Comparison of ENCODE assay signal across 29 mouse cellular contexts in genomic region chr7:51742720-51743119, GRCm38 (mm10).
DNase-seq lines count a peak whose midpoint lies in the region; ATAC-seq and TF ChIP-seq lines count a peak whose summit lies in the region.
"Had no signal": no experiment of that assay in that cellular context is flagged by ENCODE, and none has a peak within 500 bp of the region (broad histone marks: within the 10 kb centered on the region; RNA-seq: fewer than 3 reads in every experiment).

No protein-coding gene starts in this region.

- H3K4me1 ChIP-seq in hindbrain, embryonic 14.5 days (replicated peaks; ENCODE audit: control insufficient read depth, insufficient read depth, low read length) = peaks cover 16% of the 10 kb centered on the region; the same call in 1 of the 2 replicates
- H3K4me1 ChIP-seq in hindbrain, embryonic 12.5 days = peaks cover 6% of the 10 kb centered on the region; the same call in 1 of the 2 replicates
- H3K4me1 ChIP-seq in midbrain, embryonic 14.5 days (ENCODE audit: control insufficient read depth, insufficient read depth, low read length) = peaks cover 21% of the 10 kb centered on the region
- H3K4me1 ChIP-seq in neural tube, embryonic 13.5 days (replicated peaks) = peaks cover 26% of the 10 kb centered on the region
- H3K4me1 ChIP-seq: embryonic facial prominence, embryonic 13.5 days; heart, embryonic 12.5 days; intestine, embryonic 15.5 days; liver, embryonic 12.5 days had no signal

- no peak for DNase-seq in hindbrain, embryonic 14.5 days (ENCODE audit: low spot score)
- peak; percentile 36 for DNase-seq in brain, embryonic 14.5 days (ENCODE audit: low read depth)
- DNase-seq in midbrain, embryonic 14.5 days = peak; percentile 39
- DNase-seq in lung, postnatal 14 days = no peak
- no peak for DNase-seq in right cerebral cortex, adult 18-20 months
- DNase-seq: adrenal gland, postnatal 10 days; cerebellum, adult 11 months; cerebellum, postnatal 10 days; gastrocnemius, adult 2 months; gastrocnemius, postnatal 36 days; heart, adult 18-20 months; heart, postnatal 4 days; kidney, adult 2 months; kidney, postnatal 36 days; liver, postnatal 0 days; thymus, postnatal 4 days had no signal

- no peaks in the 10 kb centered on the region for H3K9me3 ChIP-seq in hindbrain, embryonic 14.5 days (ENCODE audit: control insufficient read depth, low read length)
- H3K9me3 ChIP-seq in hindbrain, embryonic 12.5 days (replicated peaks) = no peaks in the 10 kb centered on the region
- H3K9me3 ChIP-seq in midbrain, embryonic 14.5 days (ENCODE audit: control insufficient read depth, low read length) = no peaks in the 10 kb centered on the region
- H3K9me3 ChIP-seq in neural tube, embryonic 13.5 days = no peaks in the 10 kb centered on the region
- H3K9me3 ChIP-seq: embryonic facial prominence, embryonic 13.5 days; G1E; heart, embryonic 12.5 days; intestine, embryonic 15.5 days; limb, embryonic 13.5 days; liver, embryonic 12.5 days had no signal

- WGBS in hindbrain, embryonic 14.5 days = 69% methylated on average over 2 of the region's 2 CpGs
- 83% methylated on average over 2 of the region's 2 CpGs for WGBS in hindbrain, embryonic 12.5 days
- WGBS in midbrain, embryonic 14.5 days = 67% methylated on average over 2 of the region's 2 CpGs
- WGBS in neural tube, embryonic 13.5 days = 54% methylated on average over 2 of the region's 2 CpGs

- no peaks in the 10 kb centered on the region for H3K27me3 ChIP-seq in hindbrain, embryonic 14.5 days (ENCODE audit: control insufficient read depth, insufficient read depth, low read length)
- H3K27me3 ChIP-seq in hindbrain, embryonic 12.5 days = no peaks in the 10 kb centered on the region
- H3K27me3 ChIP-seq in midbrain, embryonic 14.5 days (ENCODE audit: control insufficient read depth, insufficient read depth, low read length) = no peaks in the 10 kb centered on the region
- no peaks in the 10 kb centered on the region for H3K27me3 ChIP-seq in neural tube, embryonic 13.5 days
- H3K27me3 ChIP-seq: embryonic facial prominence, embryonic 13.5 days; heart, embryonic 12.5 days; intestine, embryonic 15.5 days; limb, embryonic 13.5 days; liver, embryonic 12.5 days had no signal

- TF ChIP-seq CTCF in brain, embryonic 14.5 days (IDR thresholded peaks at IDR 0.05; ENCODE audit: borderline replicate concordance, extremely low read depth, insufficient read depth, insufficient read length) = no peak

- ATAC-seq in hindbrain, embryonic 14.5 days (ENCODE audit: low FRiP score) = no peak
- no peak for ATAC-seq in hindbrain, embryonic 12.5 days (ENCODE audit: low FRiP score)
- no peak for ATAC-seq in midbrain, embryonic 14.5 days (ENCODE audit: low FRiP score, low TSS enrichment)
- peak; percentile 85 for ATAC-seq in neural tube, embryonic 13.5 days (ENCODE audit: low read depth)
- ATAC-seq: forebrain, embryonic 16.5 days; intestine, embryonic 15.5 days; liver, embryonic 12.5 days; liver, postnatal 0 days had no signal

- no peak overlapping the region for H3K4me3 ChIP-seq in hindbrain, embryonic 14.5 days (replicated peaks; ENCODE audit: low read length)
- no peak overlapping the region for H3K4me3 ChIP-seq in hindbrain, embryonic 12.5 days
- no peak overlapping the region for H3K4me3 ChIP-seq in midbrain, embryonic 14.5 days (replicated peaks; ENCODE audit: low read depth, low read length)
- no peak overlapping the region for H3K4me3 ChIP-seq in neural tube, embryonic 13.5 days
- H3K4me3 ChIP-seq: embryonic facial prominence, embryonic 13.5 days; erythroblast, embryonic 14.5 days; gastrocnemius, adult 2 months; heart, embryonic 12.5 days; intestine, embryonic 15.5 days; layer of hippocampus, adult 2 months; left cerebral cortex, adult 2 months; limb, embryonic 13.5 days; liver, embryonic 12.5 days had no signal

- H3K36me3 ChIP-seq in hindbrain, embryonic 14.5 days (replicated peaks; ENCODE audit: control insufficient read depth, insufficient read depth) = no peaks in the 10 kb centered on the region
- H3K36me3 ChIP-seq in hindbrain, embryonic 12.5 days = no peaks in the 10 kb centered on the region
- H3K36me3 ChIP-seq in midbrain, embryonic 14.5 days (ENCODE audit: control insufficient read depth, insufficient read depth, low read length) = no peaks in the 10 kb centered on the region
- H3K36me3 ChIP-seq in neural tube, embryonic 13.5 days = no peaks in the 10 kb centered on the region
- H3K36me3 ChIP-seq: embryonic facial prominence, embryonic 13.5 days; G1E; heart, embryonic 12.5 days; intestine, embryonic 15.5 days; limb, embryonic 13.5 days; liver, embryonic 12.5 days had no signal

- peak overlapping the region; percentile 77 for H3K27ac ChIP-seq in hindbrain, embryonic 14.5 days
- no peak overlapping the region for H3K27ac ChIP-seq in hindbrain, embryonic 12.5 days
- H3K27ac ChIP-seq in midbrain, embryonic 14.5 days (replicated peaks; ENCODE audit: low read depth, low read length) = peak overlapping the region; percentile 70
- H3K27ac ChIP-seq in neural tube, embryonic 13.5 days (replicated peaks) = peak overlapping the region; percentile 87
- H3K27ac ChIP-seq: embryonic facial prominence, embryonic 13.5 days; gastrocnemius, adult 2 months; intestine, embryonic 15.5 days; layer of hippocampus, adult 2 months; left cerebral cortex, adult 2 months; limb, embryonic 13.5 days; liver, embryonic 12.5 days; macrophage had no signal

- TF ChIP-seq POLR2A in brain, embryonic 14.5 days (IDR thresholded peaks at IDR 0.05; ENCODE audit: borderline replicate concordance, extremely low read depth, insufficient read depth, insufficient read length, poor library complexity, severe bottlenecking) = no peak

- H3K9ac ChIP-seq in hindbrain, embryonic 14.5 days = no peak overlapping the region
- no peak overlapping the region for H3K9ac ChIP-seq in hindbrain, embryonic 12.5 days
- H3K9ac ChIP-seq in midbrain, embryonic 14.5 days (replicated peaks; ENCODE audit: low read length) = no peak overlapping the region
- peak overlapping the region; percentile 44 for H3K9ac ChIP-seq in neural tube, embryonic 13.5 days
- H3K9ac ChIP-seq: embryonic facial prominence, embryonic 13.5 days; heart, embryonic 12.5 days; intestine, embryonic 15.5 days; limb, embryonic 13.5 days; liver, embryonic 12.5 days; liver, postnatal 0 days had no signal

- no peak overlapping the region for H3K4me2 ChIP-seq in hindbrain, embryonic 14.5 days (replicated peaks)
- H3K4me2 ChIP-seq in hindbrain, embryonic 12.5 days (replicated peaks) = no peak overlapping the region
- no peak overlapping the region for H3K4me2 ChIP-seq in midbrain, embryonic 14.5 days (ENCODE audit: low read length)
- H3K4me2 ChIP-seq in neural tube, embryonic 13.5 days = peak overlapping the region; percentile 27
- H3K4me2 ChIP-seq: embryonic facial prominence, embryonic 13.5 days; heart, embryonic 12.5 days; intestine, embryonic 15.5 days; limb, embryonic 13.5 days; liver, embryonic 12.5 days had no signal

Comparison
In these comparisons a context has a peak if more than half of its experiments do, and no peak if none do; other contexts are left out.
1. DNase-seq: peak in brain, embryonic 14.5 days (single experiment) and midbrain, embryonic 14.5 days (single experiment); none in hindbrain, embryonic 14.5 days (single experiment), lung, postnatal 14 days (single experiment) and right cerebral cortex, adult 18-20 months (single experiment).